Mouse (Mus musculus) kidney, embryonic 16.5 days (tissue): ENCODE data around the gene Asphd1. TPM values are rescaled to one million over a fixed set of nuclear protein-coding genes. Genes with fewer than 3 reads are reported as not detected.
"Not testable (repeated sequence)": the region's sequence is repeated elsewhere in the genome, so short reads cannot be mapped to it uniquely, and the experiment has no call there.

Experiments
- ATAC-seq: fragments of 200-750 bp; cut with Nextera tagmentation; 2 replicates; pipeline ENCODE4 v1.8.0; 2017; ENCODE audit warnings: moderate TSS enrichment; ENCODE audit not compliant: low FRiP score, low TSS enrichment
- H3K27ac ChIP-seq: fragments of 300-500 bp; sonication (generic); 2 replicates; pipeline ENCODE4 v1.5.1; 2014; ENCODE audit warnings: low read length
- H3K27me3 ChIP-seq: fragments of 300-500 bp; sonication (generic); 2 replicates; pipeline ENCODE4 v1.6.1; 2014; ENCODE audit warnings: low read length, control low read depth, mixed read lengths; ENCODE audit not compliant: insufficient read depth
- H3K36me3 ChIP-seq: fragments of 300-500 bp; sonication (generic); 2 replicates; pipeline ENCODE4 v1.6.1; 2014; ENCODE audit warnings: low read length, control low read depth, mixed read lengths; ENCODE audit not compliant: insufficient read depth
- H3K4me1 ChIP-seq: fragments of 300-500 bp; sonication (generic); 2 replicates; pipeline ENCODE4 v1.6.1; 2014; ENCODE audit warnings: low read length, control low read depth, mixed read lengths; ENCODE audit not compliant: insufficient read depth
- H3K4me2 ChIP-seq: fragments of 300-500 bp; sonication (generic); replicated peaks from 2 replicates; pipeline ENCODE4 v1.6.1; 2014; ENCODE audit warnings: low read depth, low read length
- H3K4me3 ChIP-seq: fragments of 300-500 bp; sonication (generic); 2 replicates; pipeline ENCODE4 v1.5.1; 2014; ENCODE audit warnings: mild to moderate bottlenecking, low read length
- H3K9ac ChIP-seq: fragments of 300-500 bp; sonication (generic); replicated peaks from 2 replicates; pipeline ENCODE4 v1.6.1; 2014; ENCODE audit warnings: low read length
- H3K9me3 ChIP-seq: fragments of 300-500 bp; sonication (generic); 2 replicates; pipeline ENCODE4 v1.6.1; 2016; ENCODE audit warnings: low read length, control low read depth
- WGBS: fragments of 180-500 bp; shearing (Covaris S2); extraction: QIAGEN DNeasy Blood & Tissue Kit; methylation state at CpG from one replicate; pipeline ENCODE4 v1.1.7; 2014; 5-methylcytosine and 5-hydroxymethylcytosine counted together
- polyA plus RNA-seq: library from polyadenylated mRNA; unstranded; fragments of >200 nt; fragmentation: Nextera tagmentation; extraction: Ambion mirVana; gene quantifications from 2 replicates; pipeline ENCODE4 v1.2.1, GENCODE M21; 2015

The Asphd1 gene
- polyA plus RNA-seq, 1 experiment from 2014 or later = 0.12 TPM

GRCm38 (mm10) chr7:126929046-126929445 lies 20.3 kb downstream of the Asphd1 start:
- WGBS = under 1% methylated on average over 27 of the region's 27 CpGs
- H3K9ac ChIP-seq = peak overlapping the region; percentile 74

GRCm38 (mm10) chr7:126928384-126929037 lies 20.9 kb downstream of the Asphd1 start, which contains the start of gene Kctd13:
Kctd13 (plus strand) TSS chr7:126928879.
- peak within 1 kb of the TSS; percentile 68 for H3K4me2 ChIP-seq
- peak within 1 kb of the TSS; percentile 74 for H3K9ac ChIP-seq
- peak within 1 kb of the TSS; percentile 76 for H3K4me3 ChIP-seq
- H3K9me3 ChIP-seq = no peaks in the 10 kb centered on the region
- H3K36me3 ChIP-seq = peaks cover 6% of the 10 kb centered on the region; the same call in 1 of the 2 replicates
- H3K27ac ChIP-seq = peak within 1 kb of the TSS; percentile 66
- WGBS = 3% methylated on average over 55 of the region's 56 CpGs
- ATAC-seq = peak; percentile 97
- no peaks in the 10 kb centered on the region for H3K27me3 ChIP-seq
- H3K4me1 ChIP-seq = peaks cover 12% of the 10 kb centered on the region

More at GRCm38 (mm10) chr7:126929046-126929445, 20.3 kb downstream of the Asphd1 start:
- Histone ChIP-seq H3K9me3 (no peaks in the 10 kb centered on the region), H3K36me3 (peaks cover 6% of the 10 kb centered on the region; the same call in 1 of the 2 replicates), H3K27ac (peak overlapping the region; percentile 40; the same call in 1 of the 2 replicates), H3K4me3 (peak overlapping the region; percentile 76), H3K4me2 (peak overlapping the region; percentile 68), H3K4me1 (peaks cover 12% of the 10 kb centered on the region), H3K27me3 (no peaks in the 10 kb centered on the region)
- no peak; the same call in 1 of the 2 replicates for ATAC-seq

GRCm38 (mm10) chr7:126926299-126926698 lies 23.1 kb downstream of the Asphd1 start:
- H3K36me3 ChIP-seq = peaks cover 2% of the 10 kb centered on the region; the same call in 1 of the 2 replicates
- no peak overlapping the region for H3K4me2 ChIP-seq
- no peaks in the 10 kb centered on the region for H3K9me3 ChIP-seq
- H3K27ac ChIP-seq = no peak overlapping the region
- H3K4me1 ChIP-seq = peaks cover 12% of the 10 kb centered on the region
- WGBS = 43% methylated on average over 3 of the region's 3 CpGs
- ATAC-seq = no peak
- no peaks in the 10 kb centered on the region for H3K27me3 ChIP-seq
- H3K9ac ChIP-seq = no peak overlapping the region
- H3K4me3 ChIP-seq = no peak overlapping the region

GRCm38 (mm10) chr7:126923999-126924398 lies 25.4 kb downstream of the Asphd1 start:
- Histone ChIP-seq H3K27ac (no peak overlapping the region), H3K4me1 (no peaks in the 10 kb centered on the region), H3K4me3 (no peak overlapping the region), H3K4me2 (no peak overlapping the region), H3K9ac (no peak overlapping the region), H3K27me3 (no peaks in the 10 kb centered on the region), H3K36me3 (no peaks in the 10 kb centered on the region), H3K9me3 (no peaks in the 10 kb centered on the region)
- ATAC-seq = no peak
- WGBS = 83% methylated on average over 5 of the region's 5 CpGs

GRCm38 (mm10) chr7:126922624-126923060 lies 26.7 kb downstream of the Asphd1 start, which contains the start of gene Tmem219:
Tmem219 (minus strand) TSS chr7:126922917.
- 50% methylated on average over 5 of the region's 5 CpGs for WGBS
- peak; percentile 83; the same call in 1 of the 2 replicates for ATAC-seq

GRCm38 (mm10) chr7:126921563-126921962 lies 27.8 kb downstream of the Asphd1 start:
- Histone ChIP-seq H3K27me3 (no peaks in the 10 kb centered on the region), H3K9me3 (no peaks in the 10 kb centered on the region), H3K4me3 (no peak overlapping the region), H3K9ac (0 out of 2 replicates have a peak overlapping the region, but pooled peaks have one; percentile 10), H3K27ac (peak overlapping the region; percentile 14), H3K36me3 (no peaks in the 10 kb centered on the region), H3K4me2 (no peak overlapping the region; the same call in 1 of the 2 replicates), H3K4me1 (no peaks in the 10 kb centered on the region)
- WGBS = 59% methylated on average over 2 of the region's 2 CpGs
- ATAC-seq = no peak

More at GRCm38 (mm10) chr7:126922624-126923060, 26.7 kb downstream of the Asphd1 start, which contains the start of gene Tmem219:
- no peaks in the 10 kb centered on the region for H3K9me3 ChIP-seq
- H3K27ac ChIP-seq = peak within 1 kb of the TSS; percentile 14
- no peak within 1 kb of the TSS for H3K4me3 ChIP-seq
- H3K4me2 ChIP-seq = 0 out of 2 replicates have a peak within 1 kb of the TSS, but pooled peaks have one; percentile 2
- no peak within 1 kb of the TSS for H3K9ac ChIP-seq
- no peaks in the 10 kb centered on the region for H3K4me1 ChIP-seq
- H3K27me3 ChIP-seq = no peaks in the 10 kb centered on the region
- H3K36me3 ChIP-seq = no peaks in the 10 kb centered on the region

- H3K9me3 ChIP-seq = no peaks in the 10 kb centered on the region
- no peak overlapping the region for H3K9ac ChIP-seq
- no peaks in the 10 kb centered on the region for H3K27me3 ChIP-seq
- 82% methylated on average over 4 of the region's 4 CpGs for WGBS
- H3K4me3 ChIP-seq = no peak overlapping the region
- no peaks in the 10 kb centered on the region for H3K4me1 ChIP-seq
- no peak for ATAC-seq
- H3K36me3 ChIP-seq = no peaks in the 10 kb centered on the region
- no peak overlapping the region for H3K27ac ChIP-seq
- H3K4me2 ChIP-seq = no peak overlapping the region
These were observed 29.4 kb downstream of the Asphd1 start for GRCm38 (mm10) chr7:126919973-126920372.

GRCm38 (mm10) chr7:126918356-126918755 lies 31.0 kb downstream of the Asphd1 start:
- 27% methylated on average over 4 of the region's 4 CpGs for WGBS

GRCm38 (mm10) chr7:126914844-126915243 lies 34.5 kb downstream of the Asphd1 start:
- 87% methylated on average over 3 of the region's 3 CpGs for WGBS
- ATAC-seq = no peak
- no peaks in the 10 kb centered on the region for H3K9me3 ChIP-seq
- no peaks in the 10 kb centered on the region for H3K4me1 ChIP-seq
- no peak overlapping the region for H3K9ac ChIP-seq
- H3K27ac ChIP-seq = no peak overlapping the region
- H3K27me3 ChIP-seq = no peaks in the 10 kb centered on the region
- no peaks in the 10 kb centered on the region for H3K36me3 ChIP-seq
- H3K4me3 ChIP-seq = no peak overlapping the region
- H3K4me2 ChIP-seq = no peak overlapping the region

More at GRCm38 (mm10) chr7:126918356-126918755, 31.0 kb downstream of the Asphd1 start:
- H3K36me3 ChIP-seq, H3K27ac ChIP-seq, ATAC-seq, H3K9ac ChIP-seq, H3K9me3 ChIP-seq, H3K4me1 ChIP-seq, H3K4me3 ChIP-seq, H3K27me3 ChIP-seq, H3K4me2 ChIP-seq: not testable (repeated sequence)

GRCm38 (mm10) chr7:126905590-126905989 lies 43.8 kb downstream of the Asphd1 start:
- no peak for ATAC-seq
- Histone ChIP-seq H3K4me2 (no peak overlapping the region), H3K4me1 (no peaks in the 10 kb centered on the region), H3K27me3 (no peaks in the 10 kb centered on the region), H3K4me3 (no peak overlapping the region), H3K27ac (no peak overlapping the region), H3K9me3 (no peaks in the 10 kb centered on the region), H3K9ac (no peak overlapping the region), H3K36me3 (no peaks in the 10 kb centered on the region)
- 79% methylated on average over 3 of the region's 3 CpGs for WGBS
